Mouse (Mus musculus) adrenal gland, adult 18-20 months (tissue): ENCODE measurements around the gene Glb1l. TPM values are rescaled to one million over a fixed set of nuclear protein-coding genes. Genes with fewer than 3 reads are reported as not detected.

Experiments used
- DNase-seq, 2 experiments: peaks; one replicate each; pipeline ENCODE4 v3.0.0; 2021 to 2022; ENCODE audit warnings: low spot score in 2 of 2
- total RNA-seq, 2 experiments: library from RNA; stranded (reverse); gene quantifications; 1 replicate in 1 of 2; 2 replicates in 1 of 2; pipeline ENCODE4 v1.2.3; 2021

The Glb1l gene
- total RNA-seq, 2 experiments from 2014 or later = 16.6 to 22.8 TPM

- no peak for DNase-seq
Measured at GRCm38 (mm10) chr1:75231664-75232152, 21.1 kb upstream of the Glb1l start, which contains the start of gene A630095N17Rik. Gene A630095N17Rik, minus strand, starts transcription at chr1:75232102.

GRCm38 (mm10) chr1:75231224-75231623, 20.6 kb upstream of the Glb1l start:
- DNase-seq = no peak

- no peak for DNase-seq
Measured at GRCm38 (mm10) chr1:75230335-75230994, 19.9 kb upstream of the Glb1l start.

GRCm38 (mm10) chr1:75229158-75229557, 18.5 kb upstream of the Glb1l start:
- DNase-seq = no peak

GRCm38 (mm10) chr1:75227653-75228052, 17.0 kb upstream of the Glb1l start:
- DNase-seq = no peak

- no peak for DNase-seq
Measured at GRCm38 (mm10) chr1:75226138-75226537, 15.5 kb upstream of the Glb1l start.

- no peak for DNase-seq
Measured at GRCm38 (mm10) chr1:75225473-75225872, 14.9 kb upstream of the Glb1l start.

- DNase-seq = no peak
Measured at GRCm38 (mm10) chr1:75223532-75223931, 12.9 kb upstream of the Glb1l start.

GRCm38 (mm10) chr1:75222926-75223325, 12.3 kb upstream of the Glb1l start:
- DNase-seq = no peak

- no peak for DNase-seq
Measured at GRCm38 (mm10) chr1:75221538-75221937, 10.9 kb upstream of the Glb1l start.

- DNase-seq = peak in 1 of 2 experiments; percentile 44
Measured at GRCm38 (mm10) chr1:75219531-75219930, 8.9 kb upstream of the Glb1l start, which contains the start of gene Tuba4a. Gene Tuba4a, minus strand, starts transcription at chr1:75219865.

- peak; percentile 87 to 92 for DNase-seq
Measured at GRCm38 (mm10) chr1:75219078-75219477, 8.5 kb upstream of the Glb1l start.

GRCm38 (mm10) chr1:75218227-75219001, 7.8 kb upstream of the Glb1l start:
- peak; percentile 42 to 52 for DNase-seq

GRCm38 (mm10) chr1:75217893-75218226, 7.2 kb upstream of the Glb1l start:
- no peak for DNase-seq

GRCm38 (mm10) chr1:75216797-75217585, 6.4 kb upstream of the Glb1l start:
- DNase-seq = no peak

- no peak for DNase-seq
Measured at GRCm38 (mm10) chr1:75215785-75216184, 5.2 kb upstream of the Glb1l start.

GRCm38 (mm10) chr1:75214886-75215285, 4.3 kb upstream of the Glb1l start:
- peak in 1 of 2 experiments; percentile 42 for DNase-seq

GRCm38 (mm10) chr1:75214442-75214841, 3.8 kb upstream of the Glb1l start:
- no peak for DNase-seq

GRCm38 (mm10) chr1:75213096-75213495, 2.5 kb upstream of the Glb1l start:
- DNase-seq = no peak

- DNase-seq = no peak
Measured at GRCm38 (mm10) chr1:75212542-75212941, 1.9 kb upstream of the Glb1l start.

- no peak for DNase-seq
Measured at GRCm38 (mm10) chr1:75211141-75211708, 612 bp upstream of the Glb1l start.
